Mouse (Mus musculus): ENCODE measurements around the gene Plxna1.

DNA sequence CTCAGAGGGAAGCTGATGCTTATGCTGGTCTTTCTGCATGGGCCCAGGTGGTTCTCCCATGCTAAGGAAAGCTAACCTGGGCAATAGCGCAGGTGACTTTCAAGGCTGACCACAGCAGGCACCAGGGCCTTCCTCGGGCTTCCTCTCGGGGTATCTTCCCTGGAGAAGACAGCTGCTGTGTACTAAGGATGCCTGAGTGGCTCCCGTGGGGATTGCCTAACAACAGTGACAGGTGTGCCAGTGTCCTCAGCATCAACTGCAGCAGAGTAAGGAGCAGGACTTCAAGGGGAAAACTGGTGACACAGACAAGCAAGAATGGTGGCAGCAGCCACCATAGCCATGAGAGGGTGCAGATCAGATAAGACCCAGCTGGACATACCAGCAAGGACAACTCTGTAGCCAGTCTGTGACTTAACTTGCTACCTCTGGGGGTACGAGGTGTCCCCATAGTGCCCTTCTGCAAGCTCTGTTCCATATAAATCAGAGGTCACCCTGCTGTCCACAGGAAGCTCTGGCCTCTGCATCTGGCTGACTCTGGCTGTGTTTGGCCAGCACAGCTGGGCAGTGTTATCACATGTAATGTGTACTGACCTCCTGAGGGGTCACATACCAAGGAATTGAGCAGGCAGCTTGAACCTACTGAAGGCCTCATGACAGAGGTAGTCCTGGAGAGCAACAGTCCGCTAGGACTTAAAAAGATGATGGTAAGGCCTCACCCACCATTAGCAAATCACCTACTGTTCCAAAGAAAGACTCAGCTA is 54.0 kb downstream of the Plxna1 start:
- TF ChIP-seq CTCF (IDR thresholded peaks at IDR 0.05; ENCODE audit: low read depth) (no peak), EP300 (IDR thresholded peaks at IDR 0.05; ENCODE audit: low read depth) (no peak)
